Mouse (Mus musculus) MEL-GATA-1-ER (cell line): Measurements from ENCODE around the gene Lurap1.

Experiments
- DNase-seq: peaks from one replicate; pipeline ENCODE4 v3.0.0-alpha.2; 2012; ENCODE audit warnings: low read depth; ENCODE audit errors: extremely low read depth

Gene Lurap1

GRCm38 (mm10) chr4:116151238-116151637 lies at the start of gene Lurap1:
Gene Lurap1 (minus strand): TSS chr4:116151338.
- DNase-seq: no peak

GRCm38 (mm10) chr4:116198422-116198821 lies 47.3 kb upstream of the Lurap1 start:
- DNase-seq: no peak

- DNase-seq: peak; percentile 85
Observed at GRCm38 (mm10) chr4:116193583-116194383, 42.6 kb upstream of the Lurap1 start.

GRCm38 (mm10) chr4:116192286-116192835 lies 41.2 kb upstream of the Lurap1 start:
- DNase-seq: peak; percentile 59

- no peak for DNase-seq
Observed at GRCm38 (mm10) chr4:116185083-116185482, 33.9 kb upstream of the Lurap1 start.

- no peak for DNase-seq
Observed at GRCm38 (mm10) chr4:116182745-116183144, 31.6 kb upstream of the Lurap1 start.

GRCm38 (mm10) chr4:116182079-116182478 lies 30.9 kb upstream of the Lurap1 start:
- no peak for DNase-seq

GRCm38 (mm10) chr4:116177140-116177539 lies 26.0 kb upstream of the Lurap1 start:
- DNase-seq: no peak

- no peak for DNase-seq
Observed at GRCm38 (mm10) chr4:116176543-116176988, 25.4 kb upstream of the Lurap1 start.

- DNase-seq: peak; percentile 43
Observed at GRCm38 (mm10) chr4:116175711-116176542, 24.8 kb upstream of the Lurap1 start.

GRCm38 (mm10) chr4:116175136-116175535 lies 24.0 kb upstream of the Lurap1 start:
- DNase-seq: no peak

GRCm38 (mm10) chr4:116174466-116175116 lies 23.5 kb upstream of the Lurap1 start:
- no peak for DNase-seq

- no peak for DNase-seq
Observed at GRCm38 (mm10) chr4:116173752-116174151, 22.6 kb upstream of the Lurap1 start.

- DNase-seq: no peak
Observed at GRCm38 (mm10) chr4:116173072-116173471, 21.9 kb upstream of the Lurap1 start, which contains the start of the genes 1700042G07Rik and Gm49337. Gene 1700042G07Rik (plus strand): TSS chr4:116173372. Gene Gm49337 (plus strand): TSS chr4:116173384.

GRCm38 (mm10) chr4:116169353-116169672 lies 18.2 kb upstream of the Lurap1 start:
- DNase-seq: no peak

- DNase-seq: peak; percentile 37
Observed at GRCm38 (mm10) chr4:116168617-116169352, 17.6 kb upstream of the Lurap1 start.

GRCm38 (mm10) chr4:116167404-116167803 lies 16.3 kb upstream of the Lurap1 start, which contains the start of gene Tspan1:
Gene Tspan1 (minus strand): TSS chr4:116167601.
- DNase-seq: no peak

GRCm38 (mm10) chr4:116165708-116166407 lies 14.7 kb upstream of the Lurap1 start:
- DNase-seq: no peak

GRCm38 (mm10) chr4:116164759-116165554 lies 13.8 kb upstream of the Lurap1 start:
- DNase-seq: no peak
